Mouse (Mus musculus) MEL (cell line): ENCODE results near the gene Fxyd7. TPM values are rescaled to one million over a fixed set of nuclear protein-coding genes. Genes with fewer than 3 reads are reported as not detected.

Source experiments
- DNase-seq: peaks from one replicate; pipeline ENCODE4 v3.0.0; 2011; ENCODE audit warnings: low read depth, low spot score
- H3K27ac ChIP-seq: 2 replicates; pipeline ENCODE4 v1.5.1; 2012; ENCODE audit warnings: low read depth, mild to moderate bottlenecking, control low read depth, low read length, moderate library complexity; ENCODE audit not compliant: control insufficient read depth
- H3K27me3 ChIP-seq, 2 experiments: fragments of 150-350 bp in 1 of 2; sonication (generic) in 1 of 2; 2 replicates each; pipeline ENCODE4 v1.6.1; 2012; ENCODE audit warnings: low read length in 2 of 2, mild to moderate bottlenecking in 2 of 2, improper control_type of control experiment in 1 of 2, moderate library complexity in 1 of 2; ENCODE audit not compliant: insufficient read depth in 2 of 2, control insufficient read depth in 1 of 2
- H3K36me3 ChIP-seq, 2 experiments: 2 replicates each; pipeline ENCODE4 v1.6.1; 2012 to 2014; ENCODE audit warnings: low read length in 2 of 2, improper control_type of control experiment in 1 of 2, inconsistent platforms in 1 of 2, mild to moderate bottlenecking in 1 of 2; ENCODE audit not compliant: insufficient read depth in 2 of 2, control insufficient read depth in 1 of 2
- H3K4me1 ChIP-seq, 2 experiments: fragments of 150-350 bp in 1 of 2; sonication (generic) in 1 of 2; 2 replicates each; pipeline ENCODE4 v1.6.1; 2012; ENCODE audit warnings: low read length in 2 of 2, improper control_type of control experiment in 1 of 2, mild to moderate bottlenecking in 1 of 2; ENCODE audit not compliant: insufficient read depth in 2 of 2, control insufficient read depth in 1 of 2
- H3K4me3 ChIP-seq, 2 experiments: fragments of 150-350 bp in 1 of 2; sonication (generic) in 1 of 2; 2 replicates each; pipeline ENCODE4 v1.5.1; 2012; ENCODE audit warnings: low read depth in 2 of 2, low read length in 2 of 2, mild to moderate bottlenecking in 2 of 2, moderate library complexity in 2 of 2, control low read depth in 1 of 2, improper control_type of control experiment in 1 of 2; ENCODE audit not compliant: control insufficient read depth in 1 of 2, insufficient read depth in 1 of 2
- H3K79me2 ChIP-seq: 2 replicates; pipeline ENCODE4 v1.6.1; 2012; ENCODE audit warnings: mild to moderate bottlenecking, low read length, moderate library complexity; ENCODE audit not compliant: control insufficient read depth, poor library complexity, insufficient read depth
- H3K9ac ChIP-seq: 2 replicates; pipeline ENCODE4 v1.6.1; 2012; ENCODE audit warnings: low read depth, mild to moderate bottlenecking, control low read depth, low read length, moderate library complexity; ENCODE audit not compliant: control insufficient read depth, poor library complexity, severe bottlenecking
- H3K9me3 ChIP-seq: fragments of 150-350 bp; sonication (generic); replicated peaks from 2 replicates; pipeline ENCODE4 v1.6.1; 2012; ENCODE audit warnings: mild to moderate bottlenecking, low read length, improper control_type of control experiment, moderate library complexity; ENCODE audit not compliant: insufficient read depth
- BHLHE40 ChIP-seq: IDR thresholded peaks from 2 replicates; pipeline ENCODE4 v1.6.1; 2012; ENCODE audit warnings: low read depth, mild to moderate bottlenecking, inconsistent platforms, low read length, improper control_type of control experiment, borderline replicate concordance
- CHD1 ChIP-seq: IDR thresholded peaks from 2 replicates; pipeline ENCODE4 v1.6.1; 2012; ENCODE audit warnings: low read depth, mild to moderate bottlenecking, inconsistent platforms, low read length, improper control_type of control experiment
- CTCF ChIP-seq, 3 experiments: IDR thresholded peaks in 2 of 3; conservative IDR thresholded peaks in 1 of 3; 2 replicates each; pipeline ENCODE4 v1.5.1; 2011 to 2012; ENCODE audit warnings: low read length in 3 of 3, low read depth in 2 of 3, mild to moderate bottlenecking in 2 of 3, improper control_type of control experiment in 1 of 3, inconsistent platforms in 1 of 3, mixed read lengths in 1 of 3, moderate library complexity in 1 of 3; ENCODE audit not compliant: control insufficient read depth in 1 of 3, insufficient read depth in 1 of 3, poor library complexity in 1 of 3, severe bottlenecking in 1 of 3
- E2F4 ChIP-seq: IDR thresholded peaks from 2 replicates; pipeline ENCODE4 v1.6.1; 2011; ENCODE audit warnings: low read depth, low read length, improper control_type of control experiment, borderline replicate concordance
- EP300 ChIP-seq, 2 experiments: IDR thresholded peaks; 2 replicates each; pipeline ENCODE4 v1.6.1; 2011; ENCODE audit warnings: improper control_type of control experiment in 2 of 2, low read length in 2 of 2, low read depth in 1 of 2, mild to moderate bottlenecking in 1 of 2
- ETS1 ChIP-seq: IDR thresholded peaks from 2 replicates; pipeline ENCODE4 v1.6.1; 2012; ENCODE audit warnings: low read depth, mild to moderate bottlenecking, inconsistent platforms, low read length, improper control_type of control experiment, moderate library complexity
- GABPA ChIP-seq: IDR thresholded peaks from 2 replicates; pipeline ENCODE4 v1.6.1; 2012; ENCODE audit warnings: low read depth, mild to moderate bottlenecking, inconsistent platforms, low read length, improper control_type of control experiment, moderate library complexity
- GATA1 ChIP-seq: IDR thresholded peaks from 2 replicates; pipeline ENCODE4 v1.6.1; 2011; ENCODE audit warnings: low read depth, low read length, improper control_type of control experiment
- HCFC1 ChIP-seq: IDR thresholded peaks from 2 replicates; pipeline ENCODE4 v1.6.1; 2012; ENCODE audit warnings: low read depth, mild to moderate bottlenecking, inconsistent platforms, low read length, improper control_type of control experiment, moderate library complexity
- JUND ChIP-seq: IDR thresholded peaks from 2 replicates; pipeline ENCODE4 v1.6.1; 2011; ENCODE audit warnings: low read depth, mild to moderate bottlenecking, improper control_type of control experiment, low read length
- KAT2A ChIP-seq: conservative IDR thresholded peaks from 2 replicates; pipeline ENCODE4 v1.6.1; 2012; ENCODE audit warnings: low read depth, low read length, improper control_type of control experiment, inconsistent platforms
- MAFK ChIP-seq: IDR thresholded peaks from 2 replicates; pipeline ENCODE4 v1.6.1; 2011; ENCODE audit warnings: low read depth, mild to moderate bottlenecking, low read length, improper control_type of control experiment, borderline replicate concordance
- MAX ChIP-seq: IDR thresholded peaks from 2 replicates; pipeline ENCODE4 v1.6.1; 2011; ENCODE audit warnings: low read length, improper control_type of control experiment
- MEF2A ChIP-seq: IDR thresholded peaks from 2 replicates; pipeline ENCODE4 v1.6.1; 2014; ENCODE audit warnings: low read depth, mild to moderate bottlenecking, inconsistent platforms, low read length, improper control_type of control experiment; ENCODE audit not compliant: poor library complexity, insufficient replicate concordance, severe bottlenecking; ENCODE audit errors: extremely low read depth
- MXI1 ChIP-seq: IDR thresholded peaks from 2 replicates; pipeline ENCODE4 v1.6.1; 2011; ENCODE audit warnings: mild to moderate bottlenecking, low read depth, low read length, improper control_type of control experiment
- MYC ChIP-seq: IDR thresholded peaks from 2 replicates; pipeline ENCODE4 v1.6.1; 2011; ENCODE audit warnings: low read depth, mild to moderate bottlenecking, low read length, improper control_type of control experiment, moderate library complexity
- NELFE ChIP-seq: IDR thresholded peaks from 2 replicates; pipeline ENCODE4 v1.6.1; 2011; ENCODE audit warnings: low read depth, low read length, improper control_type of control experiment
- NRF1 ChIP-seq: IDR thresholded peaks from 2 replicates; pipeline ENCODE4 v1.6.1; 2014; ENCODE audit warnings: low read depth, mild to moderate bottlenecking, inconsistent platforms, low read length, improper control_type of control experiment, moderate library complexity; ENCODE audit not compliant: poor library complexity, insufficient read depth, severe bottlenecking
- POLR2AphosphoS2 ChIP-seq: IDR thresholded peaks from 2 replicates; pipeline ENCODE4 v1.6.1; 2011; ENCODE audit warnings: low read length, improper control_type of control experiment
- RAD21 ChIP-seq: IDR thresholded peaks from 2 replicates; pipeline ENCODE4 v1.6.1; 2011; ENCODE audit warnings: mild to moderate bottlenecking, low read depth, low read length, improper control_type of control experiment
- SIN3A ChIP-seq: IDR thresholded peaks from 2 replicates; pipeline ENCODE4 v1.6.1; 2012; ENCODE audit warnings: low read length, improper control_type of control experiment, inconsistent platforms
- SMC3 ChIP-seq: IDR thresholded peaks from 2 replicates; pipeline ENCODE4 v1.6.1; 2011; ENCODE audit warnings: low read depth, low read length, improper control_type of control experiment
- TAL1 ChIP-seq: IDR thresholded peaks from 2 replicates; pipeline ENCODE4 v1.6.1; 2012; ENCODE audit warnings: mild to moderate bottlenecking, inconsistent platforms, low read length, moderate library complexity, mixed read lengths
- TBP ChIP-seq: IDR thresholded peaks from 2 replicates; pipeline ENCODE4 v1.8.0; 2011; ENCODE audit warnings: low read depth, low read length, improper control_type of control experiment
- TCF12 ChIP-seq: IDR thresholded peaks from 2 replicates; pipeline ENCODE4 v1.6.1; 2014; ENCODE audit warnings: low read depth, mild to moderate bottlenecking, inconsistent platforms, low read length, improper control_type of control experiment, moderate library complexity
- UBTF ChIP-seq: IDR thresholded peaks from 2 replicates; pipeline ENCODE4 v1.6.1; 2012; ENCODE audit warnings: low read depth, mild to moderate bottlenecking, inconsistent platforms, low read length, improper control_type of control experiment, moderate library complexity, borderline replicate concordance; ENCODE audit not compliant: insufficient read depth
- USF1 ChIP-seq: IDR thresholded peaks from 2 replicates; pipeline ENCODE4 v1.6.1; 2014; ENCODE audit warnings: low read depth, mild to moderate bottlenecking, inconsistent platforms, low read length, improper control_type of control experiment, moderate library complexity
- USF2 ChIP-seq, 2 experiments: IDR thresholded peaks; 2 replicates each; pipeline ENCODE4 v1.6.1; 2011 to 2012; ENCODE audit warnings: improper control_type of control experiment in 2 of 2, low read length in 2 of 2, borderline replicate concordance in 1 of 2, inconsistent platforms in 1 of 2, low read depth in 1 of 2, mild to moderate bottlenecking in 1 of 2; ENCODE audit not compliant: insufficient read depth in 1 of 2
- ZNF384 ChIP-seq: IDR thresholded peaks from 2 replicates; pipeline ENCODE4 v1.6.1; 2012; ENCODE audit warnings: low read depth, mild to moderate bottlenecking, inconsistent platforms, low read length, improper control_type of control experiment
- polyA plus RNA-seq, 2 experiments: library from polyadenylated mRNA; stranded (reverse) in 1 of 2; unstranded in 1 of 2; fragments of >175 nt in 1 of 2; fragments of >200 nt in 1 of 2; gene quantifications; 2 replicates each; pipeline versions ENCODE4 v1.2.1 to v1.2.4; 2012; ENCODE audit warnings: low replicate concordance in 2 of 2, low read depth in 1 of 2; ENCODE audit not compliant: insufficient read length in 2 of 2, insufficient read depth in 1 of 2, missing spikeins in 1 of 2
- total RNA-seq: library from RNA; depleted of rRNA; stranded (reverse); fragments of 300-350 nt; gene quantifications from 2 replicates; pipeline ENCODE4 v1.2.3, GENCODE M21; 2012

Gene Fxyd7
- total and polyA plus RNA-seq, 3 experiments: 0.11 TPM; not detected in 2

GRCm38 (mm10) chr7:31035291-31035690 is 16.0 kb downstream of the Fxyd7 start:
- H3K9me3 ChIP-seq: no peaks in the 10 kb centered on the region
- H3K9ac ChIP-seq: peak overlapping the region; percentile 48
- H3K36me3 ChIP-seq: peaks cover 0 to 21% of the 10 kb centered on the region in 2 experiments; a peak in 2 of 4 replicates
- H3K27me3 ChIP-seq: no peaks in the 10 kb centered on the region
- no peaks in the 10 kb centered on the region; the same call in 1 of the 2 replicates for H3K79me2 ChIP-seq
- H3K4me3 ChIP-seq: peak overlapping the region; percentile 42 to 62
- peak overlapping the region; percentile 91 for H3K27ac ChIP-seq
- peaks cover 14 to 37% of the 10 kb centered on the region in 2 experiments for H3K4me1 ChIP-seq
- peak; percentile 77 for DNase-seq
- no peak for TF ChIP-seq BHLHE40
- TF ChIP-seq UBTF: no peak
- TF ChIP-seq CHD1: no peak
- TF ChIP-seq TAL1: no peak
- no peak for TF ChIP-seq POLR2AphosphoS2
- no peak for TF ChIP-seq RAD21
- no peak for TF ChIP-seq GATA1
- TF ChIP-seq HCFC1: no peak
- TF ChIP-seq NELFE: no peak
- TF ChIP-seq USF2 (IDR thresholded peaks at IDR 0.05; ENCODE audit: borderline replicate concordance in 1 of 2, insufficient read depth in 1 of 2, low read depth in 1 of 2, low read length in 2 of 2): no peak
- TF ChIP-seq E2F4: no peak
- TF ChIP-seq MYC: no peak
- TF ChIP-seq, all 39 proteins: peak for 0

GRCm38 (mm10) chr7:31034789-31035188 is 16.5 kb downstream of the Fxyd7 start:
- H3K4me1 ChIP-seq: peaks cover 14 to 35% of the 10 kb centered on the region in 2 experiments
- H3K27ac ChIP-seq: peak overlapping the region; percentile 91
- no peaks in the 10 kb centered on the region for H3K27me3 ChIP-seq
- DNase-seq: peak; percentile 85
- H3K9me3 ChIP-seq: no peaks in the 10 kb centered on the region
- peak overlapping the region; percentile 70 for H3K9ac ChIP-seq
- H3K36me3 ChIP-seq: peaks cover 0 to 20% of the 10 kb centered on the region in 2 experiments; a peak in 2 of 4 replicates
- H3K79me2 ChIP-seq: no peaks in the 10 kb centered on the region; the same call in 1 of the 2 replicates
- peak overlapping the region; percentile 42 to 62 for H3K4me3 ChIP-seq
- TF ChIP-seq HCFC1: peak; percentile 51; the same call in 1 of the 2 replicates
- 0 out of 2 replicates have a peak, but pooled peaks have one; percentile 26 for TF ChIP-seq TBP
- TF ChIP-seq ZNF384: no peak
- peak; percentile 96 for TF ChIP-seq USF1
- TF ChIP-seq SMC3: no peak
- no peak for TF ChIP-seq MEF2A
- TF ChIP-seq NELFE: no peak
- peak; percentile 73 for TF ChIP-seq MXI1
- TF ChIP-seq MAFK: no peak
- TF ChIP-seq TCF12: no peak
- TF ChIP-seq SIN3A: peak; percentile 75
- no peak for TF ChIP-seq JUND
- peak; percentile 90 for TF ChIP-seq MAX
- TF ChIP-seq GABPA: no peak
- TF ChIP-seq CHD1: no peak
- TF ChIP-seq CTCF (IDR thresholded peaks at IDR 0.05 in 2 of 3, conservative IDR thresholded peaks at IDR 0.05 in 1 of 3; ENCODE audit: control insufficient read depth in 1 of 3, insufficient read depth in 1 of 3, low read depth in 2 of 3, low read length in 3 of 3, poor library complexity in 1 of 3, severe bottlenecking in 1 of 3): peak; percentile 47 to 58 (median 50)
- TF ChIP-seq BHLHE40: no peak
- TF ChIP-seq ETS1: peak; percentile 48
- peak in 1 of 2 experiments; percentile 80; a peak in 2 of 4 replicates for TF ChIP-seq USF2 (IDR thresholded peaks at IDR 0.05; ENCODE audit: borderline replicate concordance in 1 of 2, insufficient read depth in 1 of 2, low read depth in 1 of 2, low read length in 2 of 2)
- peak in 1 of 2 experiments; percentile 14; a peak in 1 of 4 replicates for TF ChIP-seq EP300 (IDR thresholded peaks at IDR 0.05; ENCODE audit: low read depth in 1 of 2, low read length in 2 of 2)
- no peak for TF ChIP-seq TAL1
- no peak for TF ChIP-seq KAT2A
- no peak for TF ChIP-seq NRF1
- peak; percentile 63; the same call in 1 of the 2 replicates for TF ChIP-seq POLR2AphosphoS2
- 0 out of 2 replicates have a peak, but pooled peaks have one; percentile 20 for TF ChIP-seq GATA1
